Mouse (Mus musculus) megakaryocyte, embryonic 14.5 days (primary cell): ENCODE measurements at regions not wholly inside any gene's neighbourhood (a gene's known extent, or its start where the extent isn't known, plus 50 kb on each side); places are given as distances from the start of the nearest gene placed in this dataset.

Experiments
- FLI1 ChIP-seq: IDR thresholded peaks from 2 replicates; pipeline ENCODE4 v1.6.1; 2012; ENCODE audit warnings: low read length, inconsistent platforms, mixed read lengths
- GATA1 ChIP-seq: IDR thresholded peaks from 3 replicates; pipeline ENCODE4 v1.6.1; 2012; ENCODE audit warnings: mixed read lengths, low read length, inconsistent platforms, borderline replicate concordance

DNA sequence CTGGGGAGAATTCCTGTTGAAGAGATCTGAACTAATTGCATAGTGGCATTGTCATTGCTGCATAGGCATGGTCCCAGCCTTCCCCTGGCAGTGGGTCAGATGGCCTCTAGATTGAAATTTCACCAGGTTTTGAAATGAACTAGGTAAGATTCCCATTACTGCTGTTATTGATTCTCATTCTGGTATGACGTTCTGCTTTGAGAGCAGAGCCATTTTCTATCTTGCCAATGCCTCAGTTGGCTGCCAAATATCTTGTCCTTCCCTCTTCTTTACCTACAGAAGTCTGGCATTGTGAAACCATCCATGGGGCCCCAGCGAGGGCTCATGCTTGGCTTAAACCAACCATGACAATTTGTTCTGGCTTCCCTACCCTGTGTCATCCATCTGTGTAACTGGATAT, 232.5 kb downstream of the Gm10260 start:
- TF ChIP-seq GATA1 (no peak), FLI1 (no peak)
